Mouse (Mus musculus) erythroblast, embryonic 14.5 days (primary cell): Measurements from ENCODE around the gene Rangrf.

Source experiments
- GATA1 ChIP-seq: IDR thresholded peaks from 2 replicates; pipeline ENCODE4 v1.6.1; 2012; ENCODE audit warnings: low read length, inconsistent platforms, mixed read lengths
- TAL1 ChIP-seq: IDR thresholded peaks from 3 replicates; pipeline ENCODE4 v1.6.1; 2012; ENCODE audit warnings: low read length, inconsistent platforms, mixed read lengths

DNA sequence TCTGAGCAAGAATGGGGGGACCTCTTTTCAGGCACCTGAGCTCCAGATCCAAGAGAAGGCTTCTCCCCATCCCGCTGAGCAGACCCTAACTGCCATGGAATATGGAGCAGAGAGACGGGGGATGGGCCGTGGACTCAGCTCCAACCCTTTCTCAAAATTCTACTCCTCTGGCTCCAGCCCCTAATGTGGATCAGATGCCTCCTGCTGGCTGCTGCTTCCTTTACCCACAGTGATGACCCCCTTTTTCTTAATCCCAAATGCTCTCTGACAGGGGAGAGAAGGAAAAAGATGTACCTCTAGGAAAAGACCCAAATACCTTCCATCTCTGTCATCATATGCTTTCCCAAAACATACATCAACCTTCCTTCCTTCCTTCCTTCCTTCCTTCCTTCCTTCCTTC is 48.0 kb downstream of the Rangrf start, which contains the start of gene Odf4:
- TF ChIP-seq GATA1 (no peak), TAL1 (no peak)
